Mouse (Mus musculus): ENCODE results near the gene Rusc1.
A peak's percentile ranks its signal among the peaks of the same experiment; 100 is the strongest.
"Not testable (repeated sequence)": the region's sequence is repeated elsewhere in the genome, so short reads cannot be mapped to it uniquely, and the experiment has no call there.

The Rusc1 gene

GRCm38 (mm10) chr3:89092509-89093090, 511 bp downstream of the Rusc1 start:
- DNase-seq (ENCODE audit: low spot score in 2 of 2): no peak

- no peak for DNase-seq (ENCODE audit: low spot score in 2 of 2)
Observed at GRCm38 (mm10) chr3:89091811-89092508, 1.2 kb downstream of the Rusc1 start.

DNA sequence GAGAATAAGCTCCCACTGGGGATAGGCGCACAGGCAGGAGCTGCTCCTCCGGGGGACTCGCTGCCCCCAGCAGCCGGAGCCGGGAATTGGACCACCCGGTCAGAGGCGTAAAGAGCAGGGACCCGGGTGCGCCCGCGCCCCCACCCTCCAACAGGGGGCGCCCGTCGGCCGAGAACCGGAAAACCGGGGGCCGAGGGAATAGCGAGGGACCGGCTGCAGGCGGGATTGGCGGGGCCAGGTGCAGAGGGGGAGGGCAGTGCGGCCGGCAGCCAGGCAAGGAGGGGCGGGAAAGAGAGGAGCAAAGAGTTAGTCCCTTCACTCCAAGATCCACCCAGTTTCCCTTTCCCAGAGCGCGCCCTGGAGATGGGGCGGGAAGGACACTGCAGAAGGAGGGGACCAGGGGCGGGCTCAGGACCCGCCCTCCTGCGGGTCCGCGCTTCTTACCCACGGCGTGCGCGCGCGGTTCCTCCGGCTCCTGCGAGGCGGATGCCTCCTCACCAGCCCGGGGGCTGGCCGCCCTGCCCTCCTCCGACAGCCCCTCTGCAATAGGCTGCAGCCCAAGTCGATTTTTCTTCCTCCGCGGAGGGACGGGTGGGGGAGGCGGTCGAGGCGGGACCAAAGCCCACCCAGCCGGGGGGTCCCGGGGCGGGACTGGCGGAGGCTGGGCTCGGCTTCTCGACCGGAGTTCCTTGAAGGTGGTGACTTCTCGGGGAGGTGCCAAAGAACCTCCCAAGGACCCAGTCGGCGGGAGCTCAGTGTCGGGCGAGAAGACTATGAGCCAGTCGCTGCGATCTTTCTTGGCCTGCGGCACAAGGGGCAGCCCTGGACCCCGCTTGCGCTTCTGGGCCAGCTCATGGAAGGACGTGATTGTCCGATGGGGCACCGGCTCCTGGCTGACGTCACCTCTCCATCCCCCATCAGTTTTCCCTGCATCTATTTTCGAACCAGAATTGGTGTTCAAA, 2.1 kb downstream of the Rusc1 start:
- peak; percentile 43 to 70 for DNase-seq (ENCODE audit: low spot score in 2 of 2)

- DNase-seq (ENCODE audit: low spot score in 2 of 2): peak; percentile 80 to 85
Observed at GRCm38 (mm10) chr3:89089882-89090591, 3.1 kb downstream of the Rusc1 start.

GRCm38 (mm10) chr3:89088974-89089373, 4.1 kb downstream of the Rusc1 start:
- no peak for DNase-seq (ENCODE audit: low spot score in 2 of 2)

GRCm38 (mm10) chr3:89087338-89088110, 5.6 kb downstream of the Rusc1 start:
- DNase-seq (ENCODE audit: low spot score in 2 of 2): peak; percentile 84 to 90

GRCm38 (mm10) chr3:89084654-89085190, 8.4 kb downstream of the Rusc1 start:
- DNase-seq (ENCODE audit: low spot score in 2 of 2): no peak

GRCm38 (mm10) chr3:89084133-89084532, 9.0 kb downstream of the Rusc1 start:
- DNase-seq (ENCODE audit: low spot score in 2 of 2): no peak

DNA sequence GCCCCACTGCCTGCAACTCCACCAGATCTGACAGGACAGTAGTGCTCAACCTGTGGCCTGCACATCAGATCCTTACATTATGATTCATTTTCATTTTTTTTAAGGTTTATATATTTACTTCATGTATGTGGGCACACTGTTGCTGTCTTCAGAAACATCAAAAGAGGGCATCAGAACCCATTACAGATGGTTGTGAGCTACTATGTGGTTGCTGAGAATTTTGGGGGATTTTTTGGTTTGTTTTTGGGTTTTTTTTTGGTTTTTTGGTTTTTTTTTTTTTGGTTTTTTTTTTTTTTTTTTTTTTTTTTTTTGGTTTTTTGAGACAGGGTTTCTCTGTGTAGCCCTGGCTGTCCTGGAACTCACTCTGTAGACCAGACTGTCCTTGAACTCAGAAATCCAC, 10.8 kb downstream of the Rusc1 start:
- not testable (repeated sequence) for DNase-seq (ENCODE audit: low spot score in 2 of 2)

DNA sequence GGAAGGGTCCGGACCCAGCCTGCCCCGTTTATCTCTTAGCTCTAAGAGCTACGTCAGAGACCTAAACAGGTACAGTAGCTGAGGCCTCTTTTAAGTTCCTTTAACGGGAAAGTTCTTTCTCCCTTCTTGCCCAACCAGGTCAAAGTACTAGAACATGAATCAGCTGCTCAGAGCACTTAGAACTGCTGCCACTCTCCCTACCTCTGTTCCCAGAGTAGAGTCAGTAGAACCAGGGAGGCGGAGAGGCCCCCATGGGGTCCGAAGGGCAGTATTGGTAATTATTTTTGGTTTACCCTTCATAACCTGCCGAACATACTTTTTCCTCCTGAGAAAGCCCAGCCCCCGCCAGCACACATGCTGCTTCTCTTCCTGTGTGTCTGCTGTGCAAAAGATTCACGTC, 15.7 kb downstream of the Rusc1 start:
- DNase-seq (ENCODE audit: low spot score in 2 of 2): no peak

GRCm38 (mm10) chr3:89067265-89067664, 25.8 kb downstream of the Rusc1 start:
- DNase-seq (ENCODE audit: low spot score in 2 of 2): no peak

- DNase-seq (ENCODE audit: low spot score in 2 of 2): no peak
Observed at GRCm38 (mm10) chr3:89061696-89062095, 31.4 kb downstream of the Rusc1 start.

DNA sequence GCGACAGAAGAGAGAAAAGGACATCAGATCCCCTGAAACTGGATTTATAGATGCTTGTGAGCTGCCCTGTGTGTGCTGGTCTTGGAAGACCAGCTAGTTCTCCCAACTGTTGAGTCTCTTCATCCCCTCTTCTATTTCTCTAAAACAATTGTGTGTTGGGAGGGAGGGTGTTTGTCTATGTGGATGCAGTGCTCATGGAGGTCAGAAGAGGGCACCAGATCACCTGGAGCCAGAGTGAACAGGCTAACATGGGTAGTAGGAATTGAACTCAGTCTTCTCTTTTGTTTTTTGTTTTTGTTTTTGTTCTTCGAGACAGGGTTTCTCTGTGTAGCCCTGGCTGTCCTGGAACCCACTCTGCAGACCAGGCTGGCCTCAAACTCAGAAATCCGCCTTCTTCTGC, 34.3 kb downstream of the Rusc1 start:
- peak in 1 of 2 experiments; percentile 18 for DNase-seq (ENCODE audit: low spot score in 2 of 2)

- no peak for DNase-seq (ENCODE audit: low spot score in 2 of 2)
Observed at GRCm38 (mm10) chr3:89058361-89058760, 34.8 kb downstream of the Rusc1 start.

DNA sequence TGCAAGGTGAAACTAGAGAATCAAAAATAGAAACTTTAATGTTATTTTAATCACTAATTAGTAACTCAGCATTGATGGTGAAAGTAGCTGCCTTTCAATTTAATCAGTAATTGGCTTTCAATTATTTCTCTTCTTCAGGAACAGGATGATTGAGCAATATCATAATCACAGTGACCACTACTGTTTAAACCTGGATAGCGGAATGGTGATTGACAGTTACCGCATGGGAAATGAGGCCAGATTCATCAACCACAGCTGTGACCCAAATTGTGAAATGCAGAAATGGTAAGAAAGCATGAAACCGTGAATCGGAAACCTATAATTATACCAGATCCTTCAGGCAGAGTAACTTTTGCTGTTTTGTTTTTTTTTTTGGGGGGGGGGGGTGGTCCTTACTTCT, 49.8 kb downstream of the Rusc1 start:
- no peak for DNase-seq (ENCODE audit: low spot score in 2 of 2)

Measured in natural killer cell, adult 2 months (primary cell).